Mouse (Mus musculus) megakaryocyte, embryonic 14.5 days (primary cell): ENCODE data around the gene Exoc7.

ENCODE experiments used
- FLI1 ChIP-seq: IDR thresholded peaks from 2 replicates; pipeline ENCODE4 v1.6.1; 2012; ENCODE audit warnings: low read length, inconsistent platforms, mixed read lengths
- GATA1 ChIP-seq: IDR thresholded peaks from 3 replicates; pipeline ENCODE4 v1.6.1; 2012; ENCODE audit warnings: mixed read lengths, low read length, inconsistent platforms, borderline replicate concordance

GRCm38 (mm10) chr11:116326963-116327603, 20.1 kb upstream of the Exoc7 start:
- TF ChIP-seq GATA1 (no peak), FLI1 (no peak)
